Mouse (Mus musculus) B cell, adult 2 months (primary cell): ENCODE data around the gene Gm45713.
"Not testable (repeated sequence)": the region's sequence is repeated elsewhere in the genome, so short reads cannot be mapped to it uniquely, and the experiment has no call there.

Source experiments
- DNase-seq, 2 experiments: peaks; one replicate each; pipeline ENCODE4 v3.0.0; 2022

The Gm45713 gene

DNA sequence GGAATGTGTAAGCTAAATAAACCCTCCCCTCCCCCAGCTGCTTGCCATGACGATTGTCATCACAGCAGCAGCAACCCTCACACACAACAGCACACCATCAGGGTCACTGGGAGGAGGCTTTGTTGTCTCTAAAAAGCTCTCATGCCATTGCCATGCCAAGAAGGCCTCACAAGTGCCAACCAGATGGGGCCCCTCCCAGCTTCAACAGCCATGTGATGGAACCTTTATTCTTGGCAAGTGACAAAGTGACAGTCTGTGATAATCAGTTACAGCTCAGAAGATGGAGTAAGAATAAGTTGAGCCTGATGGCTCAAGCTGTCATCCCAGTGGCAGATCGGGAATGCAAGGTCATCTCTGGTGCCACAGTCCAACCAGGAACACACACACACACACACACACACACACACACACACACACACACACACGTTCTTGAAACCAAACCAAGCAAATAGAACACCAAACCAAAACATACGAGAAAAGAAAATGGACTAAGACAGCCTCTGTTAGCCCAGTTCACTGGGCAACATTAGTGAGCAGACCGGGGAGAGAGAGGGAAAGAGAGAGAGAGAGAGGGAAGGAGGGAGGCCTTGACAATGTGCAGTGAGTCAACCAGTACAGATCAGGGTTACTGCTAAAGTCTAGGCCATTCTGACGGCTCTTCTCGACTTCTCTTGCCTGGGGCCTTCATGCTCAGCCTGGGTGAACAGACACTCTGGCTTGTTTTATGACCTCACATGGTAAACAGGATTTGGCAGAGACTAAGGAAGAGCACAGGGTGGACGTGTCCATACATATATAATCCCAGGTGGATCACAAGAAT lies 4.1 kb upstream of the Gm45713 start:
- no peak for DNase-seq

DNA sequence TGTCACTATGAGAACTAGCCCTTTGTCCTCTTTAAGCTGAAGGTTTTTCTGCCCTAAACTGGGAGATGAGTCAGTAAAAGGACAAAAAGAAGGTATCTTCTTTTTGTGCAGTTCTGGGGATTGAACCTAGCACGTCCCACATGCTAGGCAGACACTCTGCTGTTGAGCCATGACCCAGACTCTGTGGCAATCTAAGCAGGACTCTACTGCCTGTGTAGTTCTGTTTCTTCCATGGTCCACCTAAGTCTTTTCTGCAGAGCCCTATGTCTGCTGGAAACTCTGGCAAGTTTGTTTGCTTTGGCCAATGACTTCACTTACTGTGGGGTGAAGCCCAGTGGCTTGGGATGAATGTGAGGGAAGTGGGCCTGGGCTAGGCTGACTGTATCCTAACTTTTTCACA lies 2.4 kb upstream of the Gm45713 start:
- no peak for DNase-seq

DNA sequence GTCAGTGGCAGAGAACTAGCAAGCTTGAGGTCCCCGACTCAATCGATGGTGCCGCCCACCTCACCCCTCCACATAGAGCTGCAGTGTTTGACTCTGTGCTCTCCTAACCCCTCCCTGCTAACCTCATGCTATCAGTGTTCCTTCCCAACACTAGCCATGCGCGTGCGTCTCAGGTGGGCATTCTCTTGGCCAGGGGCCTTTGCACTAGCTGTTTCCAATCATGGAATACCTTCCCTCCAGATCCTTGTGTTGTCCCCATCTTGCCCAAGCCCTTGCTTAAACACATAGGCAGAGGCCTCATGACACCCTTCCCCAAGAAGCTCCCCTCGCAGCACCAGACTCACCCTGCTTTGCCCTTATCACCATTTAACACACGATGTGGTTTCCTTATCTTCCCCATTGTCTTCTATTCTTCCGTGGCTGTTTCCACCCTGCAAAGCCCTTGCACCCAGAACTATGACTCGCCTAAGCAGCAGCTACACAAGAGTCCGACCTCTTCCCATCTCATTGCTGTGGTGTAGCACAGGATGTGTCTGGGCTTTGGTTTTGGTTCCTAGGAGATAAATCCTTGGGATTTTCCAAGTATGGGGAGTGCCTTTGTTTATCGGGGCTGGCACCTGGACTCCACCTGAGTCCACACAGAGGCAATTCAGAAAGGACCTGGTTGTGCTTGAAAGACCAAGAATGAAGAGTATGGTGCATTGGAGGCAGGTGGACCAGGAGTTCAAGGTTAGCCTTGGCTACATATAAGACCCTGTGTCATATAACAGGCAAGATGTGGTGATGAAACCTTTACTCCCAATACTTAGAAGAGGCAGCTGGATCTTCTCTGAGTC lies 1.4 kb upstream of the Gm45713 start:
- DNase-seq: no peak

DNA sequence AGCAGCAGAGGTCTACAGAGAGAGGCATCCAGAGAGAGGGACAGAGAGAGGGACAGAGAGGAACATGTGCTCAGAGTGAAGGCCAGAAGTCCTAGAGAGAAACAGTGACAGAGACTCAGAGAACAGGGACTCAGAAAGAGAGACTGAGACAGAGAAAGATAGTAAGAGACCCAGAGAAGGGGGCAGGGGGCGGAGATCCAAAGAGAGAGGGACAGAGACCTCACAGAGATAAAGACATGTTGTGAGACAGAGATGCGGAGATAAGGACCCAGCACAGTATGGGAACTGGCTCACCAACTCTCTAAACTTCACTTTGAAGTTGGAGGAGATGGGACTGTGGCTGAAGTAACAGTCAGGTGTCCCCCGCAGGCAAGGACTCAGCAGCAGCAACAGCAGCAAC lies 661 bp downstream of the Gm45713 start:
- no peak for DNase-seq

DNA sequence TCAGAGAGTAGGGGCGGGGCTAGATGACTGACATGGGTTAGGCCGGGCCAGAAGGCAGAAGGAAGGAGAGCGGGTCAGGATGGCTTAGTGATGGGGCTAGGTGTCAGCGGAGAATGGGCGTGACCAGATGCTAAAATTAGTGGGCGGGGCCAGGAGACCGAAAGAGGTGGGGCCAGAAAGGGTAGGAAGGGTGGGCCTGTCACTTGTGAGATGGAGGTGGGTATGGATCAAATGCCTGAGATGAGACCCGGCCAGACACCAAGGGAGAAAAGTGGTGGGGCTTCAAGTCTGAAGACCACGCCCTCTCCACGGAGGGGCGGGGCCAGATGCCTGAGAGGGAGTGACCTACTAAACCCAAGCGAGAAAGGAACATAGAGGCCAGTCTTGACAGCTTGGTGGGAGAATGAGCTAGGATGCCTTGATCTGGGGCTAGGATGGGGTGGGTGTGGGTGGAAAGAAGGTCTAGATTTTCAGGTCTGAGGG lies 1.4 kb downstream of the Gm45713 start:
- peak; percentile 63 to 64 for DNase-seq

DNA sequence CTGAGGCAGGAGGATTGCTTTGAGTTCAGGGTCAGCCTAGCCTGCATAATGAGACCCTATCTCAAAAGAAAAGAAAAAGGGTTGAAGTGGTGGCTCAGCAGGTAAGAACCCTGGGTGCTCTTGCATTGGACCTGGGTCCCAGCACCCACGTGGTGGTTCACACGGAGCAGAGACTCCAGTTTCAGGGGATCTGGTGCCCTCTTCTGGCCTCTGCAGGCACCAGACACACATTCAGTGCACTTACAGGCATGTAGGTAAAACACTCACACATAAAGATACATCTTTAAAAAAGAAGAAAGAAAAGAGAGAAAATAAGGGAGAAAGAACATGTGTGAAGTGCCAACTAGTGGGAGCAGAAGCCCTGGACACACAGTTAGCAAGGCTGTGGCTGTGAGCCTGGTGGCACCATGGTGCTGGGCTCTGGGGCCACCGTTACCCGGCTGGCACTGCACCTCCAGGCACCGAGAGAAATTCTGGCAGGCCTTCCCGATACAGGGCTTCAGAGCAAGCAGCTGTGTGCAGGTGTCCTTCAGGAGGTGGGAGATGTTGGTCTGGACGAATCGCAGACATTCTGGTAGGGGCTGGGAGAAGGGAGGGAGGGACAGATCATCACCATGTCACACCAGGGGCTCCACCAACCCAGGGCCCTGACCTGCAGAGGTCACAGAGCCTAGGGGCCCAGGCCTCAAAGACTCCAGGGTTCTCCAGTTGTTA lies 2.4 kb downstream of the Gm45713 start:
- DNase-seq: no peak

DNA sequence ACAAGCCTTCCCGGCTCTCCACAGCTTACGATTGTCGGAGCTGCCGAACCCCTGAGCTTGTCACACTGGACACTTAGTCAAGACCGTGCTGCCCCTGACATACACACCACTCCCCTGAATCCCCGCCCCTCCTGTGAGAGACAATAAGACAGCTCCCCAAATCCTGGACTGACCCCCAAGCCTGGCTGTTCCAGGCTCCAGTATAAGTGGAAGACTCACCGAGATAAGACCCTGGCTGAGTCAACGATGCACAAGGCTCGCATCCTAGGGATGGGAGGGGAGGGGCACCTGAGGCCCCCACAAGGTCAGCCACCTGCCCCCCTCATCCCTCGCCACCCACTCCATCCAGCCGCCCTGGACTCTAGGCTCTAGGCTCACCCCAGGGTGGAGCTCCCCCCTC lies 4.2 kb downstream of the Gm45713 start:
- no peak for DNase-seq

DNA sequence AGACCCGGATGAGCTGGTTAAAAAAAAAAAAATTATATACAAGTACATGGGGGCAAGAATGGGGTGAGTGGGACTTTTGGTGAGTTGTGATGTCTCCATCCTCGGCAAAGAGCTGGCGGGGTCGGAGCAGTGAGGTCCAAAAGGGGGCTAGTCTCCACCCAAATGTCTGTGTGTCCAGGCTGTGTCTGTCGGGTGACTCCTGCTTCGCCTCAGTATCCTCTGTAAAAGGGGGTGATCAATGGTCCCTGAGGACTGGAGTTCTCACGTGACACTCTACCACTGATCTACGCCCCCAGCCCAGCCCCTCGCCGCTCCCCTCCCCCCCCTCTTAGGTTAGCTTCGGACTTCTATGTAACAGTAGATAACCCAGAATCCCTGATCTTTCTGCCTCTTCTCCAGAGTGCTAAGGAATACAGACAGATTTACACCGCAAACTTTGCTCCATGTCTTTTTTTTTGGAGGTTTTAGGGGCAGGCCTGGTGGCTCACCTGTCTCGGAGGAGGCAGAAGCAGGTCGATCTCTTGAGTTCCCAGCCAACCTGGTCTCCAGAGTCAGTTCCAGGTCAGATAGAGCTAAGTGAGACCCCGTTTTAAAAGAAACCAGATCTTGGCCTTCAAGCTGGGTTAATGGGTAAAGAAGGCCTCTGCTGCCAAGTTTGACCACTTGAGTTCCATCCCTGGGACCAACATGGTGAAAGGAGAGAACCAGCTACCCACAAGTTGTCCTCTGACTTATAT lies 6.1 kb downstream of the Gm45713 start:
- no peak for DNase-seq

DNA sequence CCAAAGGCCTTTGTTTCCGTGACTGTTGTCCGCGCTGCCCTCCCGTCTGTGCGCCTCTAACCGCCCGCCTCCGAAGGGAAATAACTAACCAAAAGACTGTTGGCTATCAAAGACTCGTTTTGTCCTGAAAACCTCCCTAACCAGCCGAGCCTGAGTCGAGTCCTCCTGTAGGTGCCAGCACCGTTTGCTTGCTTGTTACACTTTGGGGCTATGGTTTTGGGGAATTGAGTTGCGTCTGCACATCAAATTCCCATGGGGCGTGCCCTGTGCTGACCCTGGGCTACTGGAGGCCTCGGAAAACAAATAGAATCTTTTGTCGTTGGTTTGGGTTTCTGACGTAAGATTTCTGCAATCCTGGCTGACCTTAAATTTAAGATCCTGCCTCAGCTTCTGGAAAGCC lies 6.7 kb downstream of the Gm45713 start:
- DNase-seq: no peak

DNA sequence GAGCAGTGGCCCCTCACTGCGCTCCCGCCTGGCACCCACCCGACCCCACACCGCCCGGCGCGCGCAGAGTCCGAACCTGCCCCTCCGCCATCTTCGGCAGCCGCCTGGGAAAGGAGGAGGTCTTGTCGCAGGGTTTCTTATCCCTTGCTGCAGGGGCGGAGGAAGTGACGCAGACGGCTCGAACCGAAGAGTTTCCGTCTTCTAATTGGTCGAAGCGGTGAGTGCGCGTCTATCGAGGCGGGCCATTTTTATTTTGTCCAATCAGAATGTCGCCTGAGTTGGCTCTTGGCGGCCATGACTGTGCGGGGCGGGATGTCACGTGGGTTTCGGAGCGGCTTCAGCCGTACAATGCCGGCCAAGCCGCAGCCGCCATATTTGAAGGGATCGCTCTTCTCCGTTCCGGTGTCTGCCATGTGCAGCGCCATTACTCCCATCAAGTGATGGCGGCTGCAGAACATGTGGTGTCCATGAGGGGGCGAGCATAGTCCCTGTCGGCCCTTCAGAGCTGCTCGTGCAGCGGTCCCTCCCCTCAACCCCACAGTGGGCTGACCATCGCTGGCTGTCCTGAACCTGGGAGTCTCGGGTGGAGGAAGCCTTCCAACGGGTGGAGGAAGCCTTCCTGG lies 7.3 kb downstream of the Gm45713 start, which contains the start of gene Rpl13a:
Gene Rpl13a (minus strand): TSS at position 138 of the 623 bp plus-strand sequence.
- peak; percentile 97 to 98 for DNase-seq

DNA sequence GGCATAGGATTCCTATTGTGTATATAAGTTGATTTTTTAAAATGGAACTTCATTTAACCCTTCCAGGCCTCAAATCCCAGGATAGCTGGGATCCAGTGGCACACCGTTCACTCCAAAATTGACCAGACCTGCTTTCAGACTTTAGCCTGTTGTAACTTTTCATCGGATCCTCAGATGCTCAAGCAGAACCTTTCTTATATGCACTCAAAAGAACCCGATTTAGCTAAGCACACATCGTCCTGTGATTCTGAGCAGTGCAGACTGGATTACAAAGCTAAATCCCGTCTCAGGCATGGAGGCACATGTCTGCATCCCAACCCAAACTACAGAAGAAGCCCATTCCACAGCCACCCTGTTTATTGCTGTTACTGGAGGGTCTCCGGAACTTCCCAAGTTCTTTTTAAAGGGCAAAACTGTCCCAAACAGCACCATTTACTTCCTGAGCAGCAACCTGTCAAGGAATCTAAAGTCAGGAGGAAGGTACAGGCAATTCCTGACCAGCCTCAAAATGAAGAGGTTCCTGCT lies 8.3 kb downstream of the Gm45713 start:
- no peak for DNase-seq

DNA sequence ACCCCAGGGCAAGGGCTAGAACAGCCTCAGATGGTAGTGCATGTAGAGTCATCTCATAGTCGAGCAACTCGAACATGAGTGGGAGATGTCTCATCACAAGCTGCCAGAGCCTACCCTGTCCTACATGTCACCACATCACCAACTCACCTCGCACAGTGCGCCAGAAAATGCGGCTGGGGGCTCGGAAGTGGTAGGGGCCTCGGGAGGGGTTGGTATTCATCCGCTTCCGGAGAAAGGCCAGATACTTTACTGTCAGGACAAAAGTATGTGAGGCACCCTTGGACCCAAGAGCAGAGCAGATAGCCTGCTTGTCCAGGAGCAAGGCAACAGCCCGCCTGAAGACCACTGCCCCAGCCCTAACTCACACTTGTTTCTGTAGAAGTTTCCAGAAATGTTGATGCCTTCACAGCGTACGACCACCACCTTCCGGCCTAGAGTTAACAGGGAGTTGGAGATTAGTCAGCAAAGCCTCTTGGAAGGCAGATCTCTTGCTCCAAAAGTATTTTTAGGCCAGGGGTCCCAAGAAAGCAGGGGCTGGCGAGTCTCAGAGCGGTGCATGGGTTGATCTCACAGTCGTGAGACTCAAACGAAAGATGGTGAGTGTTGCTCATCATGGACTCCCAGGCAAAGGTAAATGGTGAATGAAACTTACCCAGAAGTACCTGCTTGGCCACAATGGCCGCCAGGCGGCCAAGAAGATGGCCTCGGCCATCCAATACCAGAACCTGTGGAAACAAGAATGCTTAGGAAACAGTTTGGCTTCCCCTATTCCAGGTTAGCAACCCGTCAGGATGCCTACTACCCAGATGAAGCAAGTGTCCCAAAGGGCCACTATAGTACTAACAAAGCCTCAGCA lies 9.0 kb downstream of the Gm45713 start:
- peak; percentile 20 to 21 for DNase-seq

DNA sequence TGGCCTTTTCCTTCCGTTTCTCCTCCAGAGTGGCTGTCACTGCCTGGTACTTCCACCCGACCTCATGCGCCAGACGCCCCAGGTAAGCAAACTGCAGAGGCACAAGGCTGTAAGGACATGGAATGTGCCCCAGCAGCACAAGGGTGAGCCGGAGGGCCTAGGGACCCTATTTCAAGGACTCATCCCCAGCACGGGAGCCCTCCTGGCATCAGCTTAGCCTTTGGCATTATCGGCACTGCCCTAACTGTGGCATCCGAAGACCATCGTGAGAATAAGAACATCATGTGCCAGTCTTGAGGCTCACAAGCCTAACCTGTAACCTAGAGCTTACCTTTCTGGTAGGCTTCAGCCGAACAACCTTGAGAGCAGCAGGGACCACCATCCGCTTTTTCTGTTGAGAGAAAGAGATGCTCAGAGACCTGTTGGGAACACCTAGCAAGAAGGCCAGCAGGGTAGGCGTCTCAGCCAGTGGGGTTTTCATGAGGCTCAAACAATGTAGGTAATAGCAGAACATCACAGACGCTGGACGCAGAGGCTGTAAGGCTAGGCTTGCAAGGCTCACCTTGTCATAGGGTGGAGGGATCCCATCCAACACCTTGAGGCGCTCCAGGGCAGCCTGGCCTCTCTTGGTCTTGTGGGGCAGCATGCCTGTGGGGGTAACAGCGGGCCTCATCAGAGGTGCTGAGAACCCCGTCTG lies 9.7 kb downstream of the Gm45713 start:
- no peak for DNase-seq

DNA sequence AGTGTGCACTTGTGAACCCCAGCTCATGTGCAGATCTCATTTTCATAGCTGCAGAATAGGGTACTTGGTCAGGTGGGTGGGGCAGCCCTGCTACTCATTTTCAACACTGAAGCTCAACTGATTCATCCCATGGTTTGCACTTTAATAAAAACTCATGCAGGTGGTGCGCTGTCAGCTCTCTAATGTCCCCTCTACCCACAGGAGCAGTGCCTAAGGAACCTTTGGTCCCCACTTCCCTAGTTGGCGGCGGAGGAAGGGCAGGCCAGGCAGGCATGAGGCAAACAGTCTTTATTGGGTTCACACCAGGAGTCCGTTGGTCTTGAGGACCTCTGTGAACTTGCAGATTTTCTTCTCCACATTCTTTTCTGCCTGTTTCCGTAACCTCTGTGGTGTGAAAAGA lies 10.4 kb downstream of the Gm45713 start:
- not testable (repeated sequence) for DNase-seq

DNA sequence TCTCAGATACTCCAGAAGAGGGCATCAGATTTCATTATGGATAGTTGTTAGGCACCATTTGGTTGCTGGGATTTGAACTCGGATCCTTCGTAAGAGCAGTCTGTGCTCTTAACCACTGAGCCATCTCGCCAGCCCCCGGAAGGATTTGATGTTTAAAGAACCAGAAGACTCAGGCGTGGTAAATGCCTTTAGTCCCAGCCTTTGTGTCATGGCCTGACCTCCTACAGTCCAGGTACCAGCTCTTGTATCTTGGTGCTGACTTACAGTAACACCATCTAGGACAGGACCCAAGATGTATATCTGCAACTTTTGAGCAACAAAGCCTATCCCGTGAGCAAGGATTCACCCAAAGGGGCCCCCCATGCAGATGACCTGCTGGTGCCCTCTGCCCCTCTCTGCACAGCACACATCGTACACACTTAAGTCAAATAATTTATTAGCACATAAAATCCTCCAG lies 10.9 kb downstream of the Gm45713 start:
- no peak for DNase-seq

DNA sequence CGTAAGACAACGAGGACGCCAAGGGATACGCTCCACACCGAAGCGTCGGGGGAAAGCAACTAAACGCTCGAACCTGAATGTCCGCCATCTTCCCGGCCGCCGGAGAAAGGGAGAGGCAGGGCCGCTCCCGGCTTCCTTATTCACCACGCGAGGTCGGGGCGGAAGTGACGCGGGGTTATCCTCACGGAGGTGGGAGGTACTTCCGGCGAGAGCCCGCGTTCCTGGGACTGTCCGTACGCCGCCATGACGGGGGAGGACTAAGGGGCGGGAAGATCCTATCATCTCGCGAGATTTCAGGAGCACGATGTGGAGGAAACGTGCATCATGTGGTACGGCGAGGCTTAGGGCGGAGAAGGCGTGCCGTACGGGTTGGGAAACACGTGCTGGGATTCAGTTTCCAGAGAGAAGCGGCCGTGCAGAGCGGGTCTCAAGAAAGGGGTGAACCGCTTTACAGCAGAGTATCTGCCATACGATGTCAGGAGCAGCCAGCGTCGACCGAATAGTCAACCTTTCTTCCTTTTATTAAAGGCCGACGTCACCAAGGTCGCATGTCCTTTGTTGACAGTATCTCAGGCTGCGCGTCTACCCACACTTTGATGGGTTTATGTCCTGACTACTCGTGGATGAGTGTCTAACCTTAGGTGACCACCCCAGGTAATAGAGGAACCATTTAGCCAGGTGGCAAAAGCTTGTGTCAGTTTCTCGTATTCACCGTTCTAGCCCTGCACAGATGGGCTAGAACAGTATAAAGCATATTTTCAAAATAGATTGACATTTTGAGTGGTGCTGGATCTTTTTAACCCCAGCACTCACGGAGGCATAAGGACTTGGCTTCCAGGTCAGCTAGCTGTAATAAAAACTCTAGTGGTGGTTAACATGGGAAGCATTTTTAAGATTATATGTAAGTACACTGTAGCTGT lies 11.5 kb downstream of the Gm45713 start, which contains the start of gene Rps11:
Gene Rps11 (minus strand): TSS at position 216 of the 920 bp plus-strand sequence.
- peak; percentile 98 for DNase-seq

DNA sequence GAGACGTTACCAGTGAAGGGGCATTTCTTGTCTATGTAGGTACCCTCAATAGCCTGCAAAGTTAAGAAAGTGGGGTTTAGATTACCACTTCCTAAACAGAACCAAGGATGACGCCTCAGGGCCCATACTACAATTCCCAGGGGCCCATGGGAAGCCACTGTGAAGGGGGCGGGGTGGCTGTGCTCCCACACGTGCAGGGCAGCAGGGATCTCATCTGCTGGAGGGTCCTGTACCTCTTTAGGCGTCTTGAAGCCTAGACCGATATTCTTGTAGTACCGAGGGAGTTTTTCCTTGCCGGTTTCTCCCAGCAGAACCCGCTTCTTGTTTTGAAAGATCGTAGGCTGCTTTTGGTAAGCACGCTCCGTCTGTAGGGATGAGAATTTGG lies 12.9 kb downstream of the Gm45713 start:
- peak; percentile 61 to 64 for DNase-seq

DNA sequence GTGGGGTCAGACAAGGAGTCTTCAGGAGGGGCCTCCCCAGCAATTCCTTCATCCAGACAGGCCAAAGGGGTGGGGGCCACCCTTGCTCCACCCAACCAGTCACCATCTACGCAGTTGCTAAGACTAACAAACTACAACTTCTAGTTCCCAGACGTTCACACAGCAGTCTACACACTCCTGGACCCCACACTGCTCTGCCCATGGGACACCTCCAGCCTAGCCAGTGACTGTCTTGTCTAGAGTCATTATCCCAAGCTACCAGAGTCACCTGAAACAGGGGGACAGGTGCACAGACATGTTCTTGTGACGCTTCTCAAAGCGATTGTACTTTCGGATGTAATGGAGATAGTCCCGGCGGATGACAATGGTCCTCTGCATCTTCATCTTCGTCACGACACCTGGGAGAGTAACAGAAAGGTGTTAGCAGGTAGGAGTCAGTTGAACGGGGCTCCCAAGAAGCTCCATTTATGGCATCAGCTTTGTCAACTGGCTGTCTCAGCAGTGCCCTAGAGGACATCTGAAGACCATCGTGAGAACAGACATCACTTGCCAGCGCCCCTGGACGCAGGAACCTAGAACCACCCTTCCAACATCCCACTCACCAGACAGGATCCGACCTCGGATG lies 13.4 kb downstream of the Gm45713 start:
- DNase-seq: peak in 1 of 2 experiments; percentile 23
